Mouse (Mus musculus) liver, embryonic 14.5 days (tissue): ENCODE measurements around the gene Inpp4b. TPM values are rescaled to one million over a fixed set of nuclear protein-coding genes. Genes with fewer than 3 reads are reported as not detected.

Source experiments
- ATAC-seq: fragments of 200-750 bp; cut with Nextera tagmentation; 2 replicates; pipeline ENCODE4 v1.8.0; 2017; ENCODE audit warnings: moderate number of reproducible peaks, mild to moderate bottlenecking, moderate library complexity; ENCODE audit not compliant: insufficient read depth
- DNase-seq, 3 experiments: peaks; one replicate each; pipeline ENCODE4 v3.0.0-alpha.2; 2012 to 2013; ENCODE audit warnings: low read depth in 3 of 3, low spot score in 3 of 3
- H3K27ac ChIP-seq: fragments of 300-500 bp; sonication (generic); 2 replicates; pipeline ENCODE4 v1.5.1; 2014; ENCODE audit warnings: moderate library complexity, mild to moderate bottlenecking, control low read depth, inconsistent platforms
- H3K27me3 ChIP-seq: fragments of 300-500 bp; sonication (generic); 2 replicates; pipeline ENCODE4 v1.6.1; 2014; ENCODE audit warnings: mild to moderate bottlenecking, low read length, moderate library complexity; ENCODE audit not compliant: control insufficient read depth, insufficient read depth
- H3K36me3 ChIP-seq: fragments of 300-500 bp; sonication (generic); replicated peaks from 2 replicates; pipeline ENCODE4 v1.6.1; 2014; ENCODE audit warnings: low read depth; ENCODE audit not compliant: control insufficient read depth, insufficient read depth
- H3K4me1 ChIP-seq, 2 experiments: fragments of 200-500 bp in 1 of 2; fragments of 300-500 bp in 1 of 2; sonication (generic) in 1 of 2; replicated peaks; 2 replicates each; pipeline ENCODE4 v1.6.1; 2012 to 2014; ENCODE audit warnings: antibody characterized with exemption in 1 of 2, inconsistent platforms in 1 of 2, low read length in 1 of 2; ENCODE audit not compliant: control insufficient read depth in 2 of 2, insufficient read depth in 2 of 2
- H3K4me2 ChIP-seq: fragments of 300-500 bp; sonication (generic); 2 replicates; pipeline ENCODE4 v1.6.1; 2014; ENCODE audit warnings: low read depth, mild to moderate bottlenecking, control low read depth, moderate library complexity
- H3K4me3 ChIP-seq, 2 experiments: fragments of 200-500 bp in 1 of 2; fragments of 300-500 bp in 1 of 2; sonication (generic) in 1 of 2; 2 replicates each; pipeline ENCODE4 v1.5.1; 2012 to 2014; ENCODE audit warnings: low read depth in 2 of 2, low read length in 2 of 2, mild to moderate bottlenecking in 2 of 2, control low read depth in 1 of 2, inconsistent platforms in 1 of 2, moderate library complexity in 1 of 2; ENCODE audit not compliant: insufficient read depth in 1 of 2
- H3K9ac ChIP-seq: fragments of 300-500 bp; sonication (generic); replicated peaks from 2 replicates; pipeline ENCODE4 v1.6.1; 2014; ENCODE audit warnings: mild to moderate bottlenecking, control low read depth, moderate library complexity
- H3K9me3 ChIP-seq: fragments of 300-500 bp; sonication (generic); 2 replicates; pipeline ENCODE4 v1.6.1; 2016; ENCODE audit warnings: low read length, mixed read lengths; ENCODE audit not compliant: control insufficient read depth
- CTCF ChIP-seq: IDR thresholded peaks from 2 replicates; pipeline ENCODE4 v1.5.1; 2016; ENCODE audit warnings: antibody characterized with exemption, low read depth, control low read depth
- EP300 ChIP-seq: IDR thresholded peaks from 2 replicates; pipeline ENCODE4 v1.6.1; 2016; ENCODE audit warnings: antibody characterized with exemption, low read depth
- WGBS: fragments of 180-500 bp; shearing (Covaris S2); extraction: QIAGEN DNeasy Blood & Tissue Kit; methylation state at CpG from one replicate; pipeline ENCODE4 v1.1.7; 2014; ENCODE audit not compliant: insufficient replicate concordance; 5-methylcytosine and 5-hydroxymethylcytosine counted together
- polyA plus RNA-seq, 2 experiments: library from polyadenylated mRNA; depleted of rRNA in 1 of 2; stranded (reverse) in 1 of 2; unstranded in 1 of 2; fragments of >200 nt; fragmentation: Nextera tagmentation in 1 of 2; extraction: Ambion mirVana in 1 of 2; gene quantifications; 2 replicates each; pipeline versions ENCODE4 v1.2.1 to v1.2.3; 2012 to 2014

Gene Inpp4b
- polyA plus RNA-seq, 2 experiments = 0.25 to 1.8 TPM

DNA sequence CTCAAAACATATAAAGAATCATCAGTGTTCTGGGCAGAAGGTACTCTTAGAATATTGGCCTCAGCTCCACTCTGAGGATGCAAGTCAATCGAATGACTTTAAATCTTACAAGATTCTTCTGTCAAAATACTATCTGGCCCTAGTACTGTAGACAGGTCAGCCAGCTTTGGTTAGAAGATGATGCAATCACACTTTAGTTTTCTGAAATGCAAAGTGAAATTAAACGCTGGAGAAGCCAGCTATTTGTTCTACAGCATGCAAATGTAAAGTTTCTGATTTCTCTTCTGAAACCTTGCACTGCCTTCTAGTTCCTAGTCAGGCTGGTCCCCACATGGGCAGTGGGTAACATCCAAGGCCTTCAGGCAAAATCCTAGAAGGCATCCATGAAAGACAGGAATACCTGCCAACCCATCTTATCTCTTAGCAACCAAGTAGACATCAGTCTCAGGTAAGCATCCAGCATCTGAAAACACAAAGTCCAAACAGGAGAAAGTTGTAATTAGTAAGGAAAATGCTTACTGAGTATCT lies 2.9 kb downstream of the Inpp4b start:
- WGBS = 49% methylated on average over 2 of the region's 2 CpGs
- H3K4me1 ChIP-seq = no peaks in the 10 kb centered on the region

DNA sequence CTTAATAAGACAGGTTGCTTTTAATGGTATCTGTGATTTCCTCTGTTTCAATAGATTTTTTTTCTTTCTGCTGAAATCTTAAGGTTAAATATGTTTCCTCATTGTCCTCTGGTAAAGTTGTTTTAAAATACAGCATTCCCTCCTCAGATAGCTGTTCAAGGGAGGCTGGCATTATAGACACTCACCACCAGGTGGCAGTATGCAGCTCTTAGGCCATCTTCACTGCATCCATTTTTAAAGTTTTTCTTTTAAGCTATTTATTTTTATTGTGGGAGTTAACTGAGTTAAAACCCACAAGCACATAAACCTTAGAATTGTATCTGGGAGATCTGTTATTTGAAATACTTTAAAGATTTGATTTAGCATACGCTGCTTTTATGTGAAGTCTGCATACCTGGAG lies 7.1 kb downstream of the Inpp4b start:
- no peaks in the 10 kb centered on the region for H3K9me3 ChIP-seq
- no peak for DNase-seq
- H3K36me3 ChIP-seq = no peaks in the 10 kb centered on the region
- no peak overlapping the region for H3K27ac ChIP-seq
- no peak for ATAC-seq
- no peaks in the 10 kb centered on the region for H3K4me1 ChIP-seq
- H3K4me2 ChIP-seq = no peak overlapping the region
- no peak overlapping the region for H3K9ac ChIP-seq
- TF ChIP-seq CTCF (peak; percentile 72), EP300 (no peak)
- no peak overlapping the region for H3K4me3 ChIP-seq
- H3K27me3 ChIP-seq = no peaks in the 10 kb centered on the region
- WGBS = 78% methylated on average over 1 of the region's 1 CpGs

More for the DNA sequence above, 2.9 kb downstream of the Inpp4b start:
- Histone ChIP-seq H3K27me3 (no peaks in the 10 kb centered on the region; the same call in 1 of the 2 replicates), H3K9ac (no peak overlapping the region), H3K36me3 (no peaks in the 10 kb centered on the region), H3K4me2 (no peak overlapping the region), H3K27ac (no peak overlapping the region), H3K4me3 (no peak overlapping the region), H3K9me3 (no peaks in the 10 kb centered on the region)
- DNase-seq = no peak
- no peak for ATAC-seq
- TF ChIP-seq CTCF = no peak
- no peak for TF ChIP-seq EP300

GRCm38 (mm10) chr8:81353460-81353859 lies 11.1 kb downstream of the Inpp4b start:
- no peaks in the 10 kb centered on the region for H3K9me3 ChIP-seq

DNA sequence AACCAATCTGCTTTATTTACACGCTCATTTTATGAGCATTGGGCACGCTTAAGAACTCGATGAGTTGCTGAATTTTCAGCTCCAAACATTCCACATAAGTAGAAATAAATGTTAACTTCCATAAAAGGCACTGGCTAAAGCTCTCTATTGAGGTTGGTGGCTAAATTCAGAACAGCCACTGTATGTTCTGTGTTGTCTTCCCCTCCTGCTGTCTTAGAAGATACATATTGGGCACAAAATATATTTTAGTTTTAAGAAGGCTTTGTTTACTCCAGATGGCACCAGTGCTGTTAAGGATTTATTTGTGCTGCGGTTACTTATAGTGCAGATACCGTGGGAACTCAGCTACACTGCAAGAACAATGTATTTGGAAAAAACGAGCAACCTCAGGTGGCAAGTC lies 15.8 kb downstream of the Inpp4b start:
- no peak for DNase-seq
- ATAC-seq = no peak
- no peak for TF ChIP-seq CTCF
- no peak for TF ChIP-seq EP300

More at GRCm38 (mm10) chr8:81353460-81353859, 11.1 kb downstream of the Inpp4b start:
- H3K4me1 ChIP-seq = no peaks in the 10 kb centered on the region
- H3K4me3 ChIP-seq = no peak overlapping the region
- TF ChIP-seq CTCF (no peak), EP300 (no peak)
- H3K36me3 ChIP-seq = no peaks in the 10 kb centered on the region
- H3K27ac ChIP-seq = no peak overlapping the region
- 73% methylated on average over 5 of the region's 5 CpGs for WGBS
- H3K4me2 ChIP-seq = no peak overlapping the region
- no peaks in the 10 kb centered on the region for H3K27me3 ChIP-seq
- ATAC-seq (no peak), DNase-seq (no peak)
- no peak overlapping the region for H3K9ac ChIP-seq

DNA sequence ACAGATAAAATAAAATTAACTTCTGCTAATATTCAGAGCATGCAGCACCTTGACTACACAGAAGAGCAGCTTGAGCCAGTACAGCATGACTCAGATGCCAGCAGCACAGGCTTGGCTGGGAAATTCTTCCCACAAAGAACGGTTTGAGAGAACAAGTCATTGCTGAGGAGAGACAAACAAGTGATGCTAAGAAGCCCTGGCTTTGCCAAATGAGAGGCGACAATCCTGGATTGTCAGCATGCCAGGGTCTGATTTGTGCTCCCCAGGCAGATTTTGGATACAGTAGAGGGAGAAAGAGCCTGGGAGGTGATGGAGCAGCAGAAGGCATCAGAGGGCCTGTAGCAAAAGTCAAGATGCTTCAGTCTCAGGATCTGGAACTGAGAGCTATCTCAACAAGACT lies 18.2 kb downstream of the Inpp4b start:
- no peak for TF ChIP-seq EP300
- TF ChIP-seq CTCF = no peak
- H3K27ac ChIP-seq = no peak overlapping the region
- no peaks in the 10 kb centered on the region for H3K27me3 ChIP-seq
- 55% methylated on average over 2 of the region's 2 CpGs for WGBS
- H3K9ac ChIP-seq = no peak overlapping the region
- no peak overlapping the region for H3K4me3 ChIP-seq
- H3K4me1 ChIP-seq = no peaks in the 10 kb centered on the region
- H3K9me3 ChIP-seq = no peaks in the 10 kb centered on the region
- no peak overlapping the region for H3K4me2 ChIP-seq
- DNase-seq = no peak
- no peak for ATAC-seq
- no peaks in the 10 kb centered on the region for H3K36me3 ChIP-seq

More for the DNA sequence above, 15.8 kb downstream of the Inpp4b start:
- no peak overlapping the region for H3K4me3 ChIP-seq
- H3K9ac ChIP-seq = no peak overlapping the region
- no peak overlapping the region for H3K27ac ChIP-seq
- no peak overlapping the region for H3K4me2 ChIP-seq
- H3K4me1 ChIP-seq = no peaks in the 10 kb centered on the region
- no peaks in the 10 kb centered on the region for H3K9me3 ChIP-seq
- WGBS = 62% methylated on average over 6 of the region's 6 CpGs
- H3K36me3 ChIP-seq = no peaks in the 10 kb centered on the region
- no peaks in the 10 kb centered on the region for H3K27me3 ChIP-seq

DNA sequence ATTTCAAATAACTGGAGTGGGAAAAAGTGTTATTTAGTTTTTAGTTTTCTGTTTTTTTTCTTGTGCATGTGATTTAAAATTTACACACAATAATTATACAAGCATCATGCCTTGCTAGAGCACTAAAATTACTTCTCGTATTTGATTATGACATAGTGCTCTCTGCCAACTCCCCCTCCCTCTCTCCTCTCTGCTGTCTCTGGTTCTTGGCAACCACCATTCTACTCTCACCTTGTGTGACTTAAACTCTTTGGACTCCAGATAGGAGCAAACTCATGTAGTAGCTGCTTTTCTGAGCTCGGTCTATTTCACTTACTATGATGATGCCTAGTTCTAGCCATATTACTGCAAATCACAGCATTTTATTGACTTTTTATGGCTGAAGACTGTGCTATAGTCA lies 18.8 kb downstream of the Inpp4b start:
- no peak for DNase-seq
- no peak for ATAC-seq
- H3K36me3 ChIP-seq = no peaks in the 10 kb centered on the region
- no peaks in the 10 kb centered on the region for H3K4me1 ChIP-seq
- no peak overlapping the region for H3K4me3 ChIP-seq
- H3K27ac ChIP-seq = no peak overlapping the region
- no peaks in the 10 kb centered on the region for H3K27me3 ChIP-seq
- 59% methylated on average over 2 of the region's 2 CpGs for WGBS
- no peak overlapping the region for H3K4me2 ChIP-seq
- H3K9me3 ChIP-seq = no peaks in the 10 kb centered on the region
- TF ChIP-seq CTCF (no peak), EP300 (no peak)
- no peak overlapping the region for H3K9ac ChIP-seq
